ENCODE assay signal across 25 mouse cellular contexts in the genomic region with DNA sequence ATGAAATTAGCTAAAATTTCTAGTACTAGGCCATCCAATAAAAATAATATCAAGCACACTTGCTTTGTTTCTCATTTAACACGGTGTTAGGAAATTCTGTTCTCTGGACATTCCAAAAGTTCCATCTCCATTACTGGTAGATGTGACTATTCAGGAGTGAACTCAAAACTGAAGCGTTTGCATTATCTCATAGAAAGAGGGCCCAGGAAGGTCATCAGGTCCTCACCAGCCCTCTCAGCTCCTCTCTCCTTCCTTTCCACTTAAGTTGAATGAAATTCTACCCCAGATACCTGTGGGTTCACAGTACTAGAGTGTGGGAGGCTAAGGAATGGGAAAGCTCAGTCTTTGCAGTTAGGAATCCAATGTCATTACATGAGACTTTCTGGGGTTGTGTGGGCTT.
"Had no signal": no experiment of that assay in that cellular context is flagged by ENCODE, and none has a peak within 500 bp of the region (broad histone marks: within the 10 kb centered on the region; RNA-seq: fewer than 3 reads in every experiment).

No protein-coding gene starts in this region.

- ATAC-seq: hindbrain, embryonic 16.5 days; inflammation-experienced regulatory T-cells, adult 6 months; intestine, embryonic 15.5 days; intestine, postnatal 0 days; liver, embryonic 12.5 days had no signal

- H3K9me3 ChIP-seq: heart, embryonic 12.5 days; hindbrain, embryonic 10.5 days; hindbrain, embryonic 12.5 days; intestine, embryonic 15.5 days; limb, embryonic 13.5 days; limb, embryonic 15.5 days; liver, embryonic 12.5 days had no signal

- H3K36me3 ChIP-seq: heart, embryonic 12.5 days; hindbrain, embryonic 10.5 days; hindbrain, embryonic 12.5 days; intestine, embryonic 15.5 days; limb, embryonic 13.5 days; limb, embryonic 15.5 days; liver, embryonic 12.5 days had no signal

- DNase-seq: gastrocnemius, postnatal 14 days; gastrocnemius, postnatal 36 days; heart, adult 11 months; heart, adult 2 months; heart, postnatal 10 days; heart, postnatal 4 days; kidney, adult 18-20 months; kidney, adult 8-10 months; kidney, postnatal 10 days; kidney, postnatal 25 days; kidney, postnatal 4 days had no signal

- H3K27ac ChIP-seq: heart, adult 2 months; hindbrain, embryonic 10.5 days; hindbrain, embryonic 12.5 days; hindbrain, embryonic 14.5 days; intestine, embryonic 15.5 days; layer of hippocampus, adult 2 months; left cerebral cortex, adult 2 months; limb, embryonic 13.5 days; limb, embryonic 15.5 days; liver, embryonic 12.5 days; liver, embryonic 14.5 days had no signal

- H3K27me3 ChIP-seq: heart, embryonic 12.5 days; hindbrain, embryonic 12.5 days; intestine, embryonic 15.5 days; limb, embryonic 13.5 days; limb, embryonic 15.5 days; liver, embryonic 12.5 days had no signal

- H3K4me1 ChIP-seq: heart, embryonic 12.5 days; hindbrain, embryonic 10.5 days; hindbrain, embryonic 12.5 days; intestine, embryonic 15.5 days; limb, embryonic 13.5 days; limb, embryonic 15.5 days; liver, embryonic 12.5 days had no signal

- H3K4me3 ChIP-seq: heart, adult 2 months; heart, embryonic 12.5 days; hindbrain, embryonic 10.5 days; hindbrain, embryonic 12.5 days; intestine, embryonic 15.5 days; layer of hippocampus, adult 2 months; left cerebral cortex, adult 2 months; limb, embryonic 13.5 days; limb, embryonic 15.5 days; liver, embryonic 12.5 days had no signal
